Mouse (Mus musculus) lung, postnatal 0 days (tissue): ENCODE data around the gene Tmed9. TPM values are rescaled to one million over a fixed set of nuclear protein-coding genes. Genes with fewer than 3 reads are reported as not detected.
A peak's percentile ranks its signal among the peaks of the same experiment; 100 is the strongest.
"Not testable (repeated sequence)": the region's sequence is repeated elsewhere in the genome, so short reads cannot be mapped to it uniquely, and the experiment has no call there.

Experiments
- ATAC-seq: fragments of 200-750 bp; cut with Nextera tagmentation; 2 replicates; pipeline ENCODE4 v1.8.0; 2017; ENCODE audit warnings: moderate library complexity
- DNase-seq: peaks from one replicate; pipeline ENCODE4 v3.0.0-alpha.2; 2016; ENCODE audit warnings: low spot score
- H3K27ac ChIP-seq: fragments of 300-500 bp; sonication (generic); 2 replicates; pipeline ENCODE4 v1.5.1; 2014; ENCODE audit warnings: antibody characterized with exemption, mild to moderate bottlenecking, low read length, mixed read lengths
- H3K27me3 ChIP-seq: fragments of 300-500 bp; sonication (generic); replicated peaks from 2 replicates; pipeline ENCODE4 v1.6.1; 2014; ENCODE audit warnings: low read length, mixed read lengths; ENCODE audit not compliant: insufficient read depth
- H3K36me3 ChIP-seq: fragments of 300-500 bp; sonication (generic); 2 replicates; pipeline ENCODE4 v1.6.1; 2014; ENCODE audit warnings: low read length, mixed read lengths; ENCODE audit not compliant: insufficient read depth
- H3K4me1 ChIP-seq: fragments of 300-500 bp; sonication (generic); 2 replicates; pipeline ENCODE4 v1.6.1; 2014; ENCODE audit warnings: antibody characterized with exemption, low read depth, low read length, mixed read lengths; ENCODE audit not compliant: insufficient read depth
- H3K4me2 ChIP-seq: fragments of 300-500 bp; sonication (generic); replicated peaks from 2 replicates; pipeline ENCODE4 v1.6.1; 2014; ENCODE audit warnings: low read depth, mild to moderate bottlenecking, low read length, moderate library complexity, mixed read lengths
- H3K4me3 ChIP-seq: fragments of 300-500 bp; sonication (generic); 2 replicates; pipeline ENCODE4 v1.5.1; 2014; ENCODE audit warnings: low read depth, low read length
- H3K9ac ChIP-seq: fragments of 300-500 bp; sonication (generic); replicated peaks from 2 replicates; pipeline ENCODE4 v1.6.1; 2014; ENCODE audit warnings: low read depth, mild to moderate bottlenecking
- H3K9me3 ChIP-seq: fragments of 300-500 bp; sonication (generic); 2 replicates; pipeline ENCODE4 v1.6.1; 2016; ENCODE audit warnings: low read length, mixed read lengths
- CTCF ChIP-seq: IDR thresholded peaks from 2 replicates; pipeline ENCODE4 v1.5.1; 2016; ENCODE audit warnings: antibody characterized with exemption, mild to moderate bottlenecking
- EP300 ChIP-seq: IDR thresholded peaks from 2 replicates; pipeline ENCODE4 v1.6.1; 2016; ENCODE audit warnings: antibody characterized with exemption, mild to moderate bottlenecking, control low read depth
- WGBS: fragments of 180-500 bp; shearing (Covaris S2); extraction: QIAGEN DNeasy Blood & Tissue Kit; methylation state at CpG from one replicate; pipeline ENCODE4 v1.1.7; 2014; 5-methylcytosine and 5-hydroxymethylcytosine counted together
- polyA plus RNA-seq: library from polyadenylated mRNA; unstranded; fragments of >200 nt; fragmentation: Nextera tagmentation; extraction: Ambion mirVana; gene quantifications from 2 replicates; pipeline ENCODE4 v1.2.1, GENCODE M21; 2015

Tmed9 gene
- polyA plus RNA-seq, 1 experiment from 2014 or later = 112 TPM

DNA sequence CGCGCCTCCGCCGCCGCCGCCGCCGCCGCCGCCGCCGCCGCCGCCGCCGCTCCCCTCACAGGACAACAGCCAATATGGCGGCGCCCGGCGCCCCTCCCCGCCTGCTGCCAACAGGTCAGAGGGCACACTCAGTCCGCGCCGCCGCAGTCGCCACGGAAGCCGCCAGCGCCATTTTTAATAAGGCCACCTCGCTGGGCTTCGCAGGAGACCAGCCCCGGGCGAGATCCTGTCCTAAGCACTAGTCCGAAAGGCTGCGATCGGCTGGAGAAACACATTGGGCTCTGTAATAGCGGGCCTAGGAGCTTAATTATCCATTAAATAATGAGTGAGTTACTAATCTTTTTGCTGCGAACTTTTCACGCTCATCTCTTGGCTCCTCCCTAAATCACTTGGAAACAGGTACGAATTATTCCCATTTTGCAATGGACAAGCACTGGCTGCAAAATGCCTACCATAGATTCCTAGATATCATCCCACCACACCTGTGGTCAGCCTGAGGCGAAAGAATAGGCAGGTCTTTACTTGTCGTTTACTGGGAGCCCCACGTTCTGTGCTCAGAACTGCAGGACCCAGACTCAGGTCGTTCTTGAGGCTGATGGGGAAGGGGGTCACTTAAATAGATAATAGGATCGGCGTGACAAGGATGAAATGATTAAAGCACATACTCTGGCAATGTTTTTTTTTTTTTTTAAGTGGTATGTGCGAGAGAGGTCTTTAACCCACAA lies 2.3 kb upstream of the Tmed9 start, which contains the start of gene Fam193b:
TSS of gene Fam193b (minus strand) at position 94 of the 725 bp plus-strand sequence.
- ATAC-seq = peak; percentile 98
- no peaks in the 10 kb centered on the region for H3K36me3 ChIP-seq
- peak; percentile 95 for DNase-seq
- peak within 1 kb of the TSS; percentile 92 for H3K4me2 ChIP-seq
- peaks cover 9% of the 10 kb centered on the region; the same call in 1 of the 2 replicates for H3K4me1 ChIP-seq
- no peak for TF ChIP-seq EP300
- no peak for TF ChIP-seq CTCF
- 2% methylated on average over 45 of the region's 47 CpGs for WGBS
- peak within 1 kb of the TSS; percentile 86 for H3K9ac ChIP-seq
- no peaks in the 10 kb centered on the region for H3K9me3 ChIP-seq
- no peaks in the 10 kb centered on the region for H3K27me3 ChIP-seq
- peak within 1 kb of the TSS; percentile 81 for H3K27ac ChIP-seq
- H3K4me3 ChIP-seq = peak within 1 kb of the TSS; percentile 92

GRCm38 (mm10) chr13:55571977-55572376 lies 1.6 kb upstream of the Tmed9 start:
- Histone ChIP-seq H3K4me2 (no peak overlapping the region), H3K27ac (no peak overlapping the region), H3K36me3 (no peaks in the 10 kb centered on the region), H3K27me3 (no peaks in the 10 kb centered on the region), H3K9ac (no peak overlapping the region), H3K4me3 (no peak overlapping the region), H3K4me1 (peaks cover 9% of the 10 kb centered on the region; the same call in 1 of the 2 replicates), H3K9me3 (no peaks in the 10 kb centered on the region)
- ATAC-seq (no peak), DNase-seq (no peak)
- 65% methylated on average over 2 of the region's 2 CpGs for WGBS
- no peak for TF ChIP-seq CTCF
- TF ChIP-seq EP300 = no peak

DNA sequence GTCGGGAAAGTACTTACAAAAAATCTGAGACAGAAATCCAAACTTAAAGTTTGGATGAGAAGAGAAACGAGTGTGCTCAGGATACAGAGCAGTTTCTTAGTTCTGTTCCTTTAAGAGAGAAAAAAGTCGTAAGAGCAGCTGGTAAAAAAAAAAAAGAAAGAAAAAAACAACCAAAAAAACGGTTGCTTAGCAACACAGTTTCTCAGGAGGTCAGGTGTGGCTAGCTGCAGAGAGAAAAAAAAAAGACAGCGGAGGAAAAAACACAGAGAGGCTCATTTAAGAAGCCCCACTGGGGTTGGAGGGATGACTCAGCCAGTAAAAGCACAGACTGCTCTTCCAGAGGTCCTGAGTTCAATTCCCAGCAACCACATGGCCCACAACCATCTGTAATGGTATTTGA lies 789 bp downstream of the Tmed9 start:
- no peak for TF ChIP-seq EP300
- TF ChIP-seq CTCF = no peak
- H3K9me3 ChIP-seq = no peaks in the 10 kb centered on the region
- H3K4me1 ChIP-seq = peaks cover 6% of the 10 kb centered on the region; the same call in 1 of the 2 replicates
- no peak overlapping the region for H3K27ac ChIP-seq
- no peaks in the 10 kb centered on the region for H3K27me3 ChIP-seq
- DNase-seq (no peak), ATAC-seq (no peak)
- WGBS = 79% methylated on average over 5 of the region's 5 CpGs
- no peak overlapping the region for H3K4me3 ChIP-seq
- H3K4me2 ChIP-seq = no peak overlapping the region
- H3K9ac ChIP-seq = no peak overlapping the region
- H3K36me3 ChIP-seq = no peaks in the 10 kb centered on the region

DNA sequence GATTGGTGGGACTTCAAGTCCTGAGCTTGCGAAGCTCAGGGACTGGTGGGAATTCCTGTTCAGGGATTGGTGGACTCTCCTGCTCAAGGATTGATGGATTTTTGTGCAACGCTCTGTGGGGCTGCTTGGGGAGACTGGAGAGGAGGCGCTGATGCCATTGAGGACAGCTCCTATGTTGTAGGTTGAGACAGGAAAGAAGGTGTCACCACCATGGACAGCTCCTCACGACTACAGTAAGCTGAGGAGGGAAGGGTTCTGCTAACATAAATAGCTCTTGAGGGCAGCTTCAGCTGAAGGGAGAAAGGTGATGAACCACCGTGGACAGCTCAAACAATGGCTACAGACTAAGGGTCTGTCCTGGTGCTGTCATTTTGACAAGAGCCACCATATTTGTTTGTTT lies 2.4 kb downstream of the Tmed9 start:
- no peak overlapping the region for H3K27ac ChIP-seq
- H3K4me2 ChIP-seq = no peak overlapping the region
- 56% methylated on average over 5 of the region's 5 CpGs for WGBS
- DNase-seq (no peak), ATAC-seq (no peak)
- no peak for TF ChIP-seq EP300
- no peak for TF ChIP-seq CTCF
- no peaks in the 10 kb centered on the region for H3K9me3 ChIP-seq
- no peak overlapping the region for H3K4me3 ChIP-seq
- H3K27me3 ChIP-seq = no peaks in the 10 kb centered on the region
- H3K9ac ChIP-seq = no peak overlapping the region
- H3K36me3 ChIP-seq = no peaks in the 10 kb centered on the region
- no peaks in the 10 kb centered on the region for H3K4me1 ChIP-seq

DNA sequence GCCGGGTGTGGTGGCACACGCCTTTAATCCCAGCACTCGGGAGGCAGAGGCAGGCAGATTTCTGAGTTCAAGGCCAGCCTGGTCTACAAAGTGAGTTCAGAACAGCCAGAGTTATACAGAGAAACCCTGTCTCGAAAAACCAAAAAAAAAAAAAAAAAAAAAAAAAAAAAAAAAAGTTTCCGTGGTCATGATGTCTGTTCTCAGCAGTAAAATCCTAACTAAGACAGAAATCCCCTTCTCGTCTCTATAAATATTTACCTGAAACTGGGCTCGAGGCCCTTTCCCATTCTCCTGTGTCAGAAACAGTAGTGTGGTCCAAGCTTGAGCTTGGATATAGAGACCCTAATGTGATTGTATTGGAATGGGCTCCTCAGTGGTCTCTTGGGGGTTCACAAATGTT lies 3.3 kb downstream of the Tmed9 start:
- WGBS = 81% methylated on average over 7 of the region's 7 CpGs
- ATAC-seq, H3K36me3 ChIP-seq, H3K4me3 ChIP-seq, H3K4me1 ChIP-seq, DNase-seq, H3K4me2 ChIP-seq, H3K27me3 ChIP-seq, H3K9me3 ChIP-seq, H3K9ac ChIP-seq, H3K27ac ChIP-seq: not testable (repeated sequence)

DNA sequence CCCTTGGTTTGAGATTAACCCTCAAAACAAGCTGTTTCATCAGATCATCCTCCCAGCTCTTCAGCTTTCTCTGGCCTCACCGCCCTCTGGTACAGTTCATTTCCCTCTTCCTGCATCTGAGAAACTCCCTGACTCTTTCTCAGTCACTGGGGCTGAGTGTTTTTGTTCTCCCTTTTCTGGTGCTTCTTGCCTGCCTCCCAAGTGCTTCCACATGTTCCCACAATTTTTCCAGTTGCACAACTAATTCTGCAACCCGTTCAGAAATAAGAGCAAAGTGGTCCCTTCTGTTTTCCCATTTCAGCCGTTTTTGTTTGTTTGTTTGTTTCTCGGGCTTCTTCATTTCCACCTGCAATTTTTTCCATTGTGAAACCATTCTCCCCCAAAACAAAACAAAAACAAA lies 4.6 kb downstream of the Tmed9 start:
- no peaks in the 10 kb centered on the region for H3K9me3 ChIP-seq
- H3K4me2 ChIP-seq = no peak overlapping the region
- no peak for DNase-seq
- no peaks in the 10 kb centered on the region for H3K4me1 ChIP-seq
- TF ChIP-seq EP300 = no peak
- TF ChIP-seq CTCF = no peak
- H3K4me3 ChIP-seq = no peak overlapping the region
- no peak for ATAC-seq
- no peak overlapping the region for H3K27ac ChIP-seq
- H3K9ac ChIP-seq = no peak overlapping the region
- no peaks in the 10 kb centered on the region for H3K36me3 ChIP-seq
- no peaks in the 10 kb centered on the region for H3K27me3 ChIP-seq
- WGBS = 71% methylated on average over 4 of the region's 4 CpGs
